Mouse (Mus musculus) CH12.LX (cell line): Measurements from ENCODE around the gene 2310030G06Rik. TPM values are rescaled to one million over a fixed set of nuclear protein-coding genes. Genes with fewer than 3 reads are reported as not detected.

Experiments
- DNase-seq: peaks from one replicate; pipeline ENCODE4 v3.0.0-alpha.2; 2013; ENCODE audit errors: extremely low read depth
- H3K27ac ChIP-seq: 2 replicates; pipeline ENCODE4 v1.5.1; 2012; ENCODE audit warnings: low read depth, mild to moderate bottlenecking, control low read depth, moderate library complexity; ENCODE audit not compliant: insufficient read depth
- H3K27me3 ChIP-seq: replicated peaks from 2 replicates; pipeline ENCODE3; 2012; ENCODE audit warnings: inconsistent platforms
- H3K36me3 ChIP-seq, 2 experiments: replicated peaks in 1 of 2; 2 replicates each; pipeline versions ENCODE3 to v1.6.1; 2012; ENCODE audit warnings: inconsistent platforms in 1 of 2, low read length in 1 of 2, mild to moderate bottlenecking in 1 of 2, mixed read lengths in 1 of 2, moderate library complexity in 1 of 2; ENCODE audit not compliant: control insufficient read depth in 1 of 2, insufficient read depth in 1 of 2
- H3K4me1 ChIP-seq, 2 experiments: 2 replicates each; pipeline ENCODE4 v1.6.1; 2012; ENCODE audit warnings: inconsistent platforms in 1 of 2, moderate library complexity in 1 of 2; ENCODE audit not compliant: insufficient read depth in 2 of 2, control insufficient read depth in 1 of 2
- H3K4me2 ChIP-seq: 2 replicates; pipeline ENCODE4 v1.6.1; 2012; ENCODE audit warnings: low read depth, mild to moderate bottlenecking, control low read depth; ENCODE audit not compliant: poor library complexity, insufficient read depth, severe bottlenecking
- H3K4me3 ChIP-seq, 3 experiments: fragments of 150-350 bp in 1 of 3; sonication (generic) in 1 of 3; replicated peaks in 1 of 3; 2 replicates each; pipeline versions ENCODE3 to v1.5.1; 2011 to 2012; ENCODE audit warnings: low read depth in 2 of 3, low read length in 2 of 3, mild to moderate bottlenecking in 2 of 3, moderate library complexity in 2 of 3, control low read depth in 1 of 3, improper control_type of control experiment in 1 of 3, inconsistent platforms in 1 of 3, mixed read lengths in 1 of 3; ENCODE audit not compliant: poor library complexity in 1 of 3
- H3K79me2 ChIP-seq: replicated peaks from 2 replicates; pipeline ENCODE4 v1.6.1; 2012; ENCODE audit warnings: mild to moderate bottlenecking, moderate library complexity; ENCODE audit not compliant: control insufficient read depth, poor library complexity, insufficient read depth, severe bottlenecking; ENCODE audit errors: extremely low read depth
- H3K9ac ChIP-seq: 2 replicates; pipeline ENCODE4 v1.6.1; 2012; ENCODE audit warnings: low read depth, mild to moderate bottlenecking, control low read depth, moderate library complexity; ENCODE audit not compliant: insufficient read depth
- H3K9me3 ChIP-seq: replicated peaks from 2 replicates; pipeline ENCODE3; 2012; ENCODE audit warnings: low read length, inconsistent platforms, mixed read lengths
- BHLHE40 ChIP-seq: IDR thresholded peaks from 2 replicates; pipeline ENCODE4 v1.6.1; 2011; ENCODE audit warnings: mild to moderate bottlenecking, low read depth, low read length, improper control_type of control experiment
- CHD1 ChIP-seq: IDR thresholded peaks from 2 replicates; pipeline ENCODE4 v1.6.1; 2012; ENCODE audit warnings: low read depth, low read length, improper control_type of control experiment, inconsistent platforms
- CHD2 ChIP-seq: IDR thresholded peaks from 2 replicates; pipeline ENCODE4 v1.6.1; 2011; ENCODE audit warnings: low read length, improper control_type of control experiment
- CTCF ChIP-seq, 2 experiments: IDR thresholded peaks in 1 of 2; conservative IDR thresholded peaks in 1 of 2; 2 replicates each; pipeline ENCODE4 v1.5.1; 2011 to 2012; ENCODE audit warnings: low read depth in 2 of 2, low read length in 2 of 2, improper control_type of control experiment in 1 of 2, inconsistent platforms in 1 of 2, mild to moderate bottlenecking in 1 of 2, moderate library complexity in 1 of 2
- EP300 ChIP-seq: IDR thresholded peaks from 2 replicates; pipeline ENCODE4 v1.6.1; 2011; ENCODE audit warnings: low read length, improper control_type of control experiment
- ETS1 ChIP-seq: conservative IDR thresholded peaks from 2 replicates; pipeline ENCODE4 v1.6.1; 2012; ENCODE audit warnings: low read depth, mild to moderate bottlenecking, inconsistent platforms, low read length, improper control_type of control experiment, moderate library complexity
- GABPA ChIP-seq: IDR thresholded peaks from 2 replicates; pipeline ENCODE4 v1.6.1; 2012; ENCODE audit warnings: low read depth, low read length, improper control_type of control experiment, inconsistent platforms; ENCODE audit not compliant: insufficient replicate concordance
- HCFC1 ChIP-seq: IDR thresholded peaks from 2 replicates; pipeline ENCODE4 v1.6.1; 2012; ENCODE audit warnings: low read depth, mild to moderate bottlenecking, inconsistent platforms, low read length, improper control_type of control experiment
- IRF4 ChIP-seq: IDR thresholded peaks from 2 replicates; pipeline ENCODE4 v1.6.1; 2014; ENCODE audit warnings: low read depth, mild to moderate bottlenecking, inconsistent platforms, low read length, improper control_type of control experiment
- JUND ChIP-seq: conservative IDR thresholded peaks from 2 replicates; pipeline ENCODE4 v1.6.1; 2011; ENCODE audit warnings: low read depth, low read length, improper control_type of control experiment
- KAT2A ChIP-seq: IDR thresholded peaks from 2 replicates; pipeline ENCODE4 v1.6.1; 2012; ENCODE audit warnings: low read length, improper control_type of control experiment, inconsistent platforms; ENCODE audit not compliant: insufficient replicate concordance
- MAFK ChIP-seq: IDR thresholded peaks from 2 replicates; pipeline ENCODE4 v1.6.1; 2011; ENCODE audit warnings: low read length, improper control_type of control experiment; ENCODE audit not compliant: insufficient replicate concordance
- MEF2A ChIP-seq: IDR thresholded peaks from 2 replicates; pipeline ENCODE4 v1.6.1; 2014; ENCODE audit warnings: low read depth, mild to moderate bottlenecking, inconsistent platforms, low read length, improper control_type of control experiment, borderline replicate concordance
- MXI1 ChIP-seq: IDR thresholded peaks from 2 replicates; pipeline ENCODE4 v1.6.1; 2011; ENCODE audit warnings: mild to moderate bottlenecking, low read depth, low read length, improper control_type of control experiment
- MYC ChIP-seq: IDR thresholded peaks from 2 replicates; pipeline ENCODE4 v1.6.1; 2011; ENCODE audit warnings: low read depth, mild to moderate bottlenecking, improper control_type of control experiment, low read length
- NRF1 ChIP-seq: IDR thresholded peaks from 2 replicates; pipeline ENCODE4 v1.6.1; 2014; ENCODE audit warnings: low read depth, mild to moderate bottlenecking, inconsistent platforms, low read length, improper control_type of control experiment, moderate library complexity
- PAX5 ChIP-seq: IDR thresholded peaks from 2 replicates; pipeline ENCODE4 v1.6.1; 2012; ENCODE audit warnings: low read length, inconsistent platforms, mixed read lengths
- POLR2A ChIP-seq: IDR thresholded peaks from 2 replicates; pipeline ENCODE4 v1.6.1; 2011; ENCODE audit warnings: low read depth, mild to moderate bottlenecking, improper control_type of control experiment, low read length
- RAD21 ChIP-seq: IDR thresholded peaks from 2 replicates; pipeline ENCODE4 v1.6.1; 2011; ENCODE audit warnings: low read depth, mild to moderate bottlenecking, low read length, improper control_type of control experiment, moderate library complexity
- SIN3A ChIP-seq: IDR thresholded peaks from 2 replicates; pipeline ENCODE4 v1.6.1; 2012; ENCODE audit warnings: low read length, improper control_type of control experiment, inconsistent platforms
- SMC3 ChIP-seq: IDR thresholded peaks from 2 replicates; pipeline ENCODE4 v1.6.1; 2011; ENCODE audit warnings: low read depth, low read length, improper control_type of control experiment
- TBP ChIP-seq: conservative IDR thresholded peaks from 2 replicates; pipeline ENCODE4 v1.6.1; 2011; ENCODE audit warnings: low read depth, low read length, improper control_type of control experiment
- TCF12 ChIP-seq: IDR thresholded peaks from 2 replicates; pipeline ENCODE4 v1.6.1; 2014; ENCODE audit warnings: low read depth, mild to moderate bottlenecking, inconsistent platforms, low read length, improper control_type of control experiment
- UBTF ChIP-seq: IDR thresholded peaks from 2 replicates; pipeline ENCODE4 v1.6.1; 2012; ENCODE audit warnings: low read depth, mild to moderate bottlenecking, inconsistent platforms, low read length, improper control_type of control experiment, moderate library complexity
- USF1 ChIP-seq: IDR thresholded peaks from 2 replicates; pipeline ENCODE4 v1.6.1; 2014; ENCODE audit warnings: low read depth, mild to moderate bottlenecking, inconsistent platforms, low read length, improper control_type of control experiment
- USF2 ChIP-seq: conservative IDR thresholded peaks from 2 replicates; pipeline ENCODE4 v1.6.1; 2011; ENCODE audit warnings: low read depth, low read length, improper control_type of control experiment
- ZC3H11A ChIP-seq: IDR thresholded peaks from 2 replicates; pipeline ENCODE4 v1.6.1; 2012; ENCODE audit warnings: low read depth, mild to moderate bottlenecking, inconsistent platforms, low read length, improper control_type of control experiment
- ZKSCAN1 ChIP-seq: IDR thresholded peaks from 2 replicates; pipeline ENCODE4 v1.6.1; 2012; ENCODE audit warnings: low read depth, inconsistent platforms, low read length, improper control_type of control experiment, borderline replicate concordance
- ZMIZ1 ChIP-seq: IDR thresholded peaks from 2 replicates; pipeline ENCODE4 v1.6.1; 2012; ENCODE audit warnings: low read depth, mild to moderate bottlenecking, inconsistent platforms, low read length, improper control_type of control experiment
- ZNF384 ChIP-seq: IDR thresholded peaks from 2 replicates; pipeline ENCODE4 v1.6.1; 2012; ENCODE audit warnings: low read depth, low read length, improper control_type of control experiment, inconsistent platforms
- dilution Hi-C: fragments of 300-500 bp; cut with MboI; formaldehyde crosslinking; loops from 2 replicates; pipeline ENCODE4 v1.14.3; 2020; ENCODE audit warnings: low sequenced_read_pairs; ENCODE audit not compliant: extremely low pct_unique_long_range_greater_than_20kb, extremely low pct_ligation_motif_present
- in situ Hi-C: fragments of 300-500 bp; cut with MboI; formaldehyde crosslinking; loops from 3 replicates; pipeline ENCODE4 v1.14.3; 2019; ENCODE audit warnings: low sequenced_read_pairs, low pct_ligation_motif_present, low pct_unique_long_range_greater_than_20kb, mixed read lengths
- polyA plus RNA-seq: library from polyadenylated mRNA; unstranded; fragments of >175 nt; gene quantifications from 2 replicates; pipeline ENCODE4 v1.2.1, GENCODE M21; 2012; ENCODE audit warnings: low read depth; ENCODE audit not compliant: insufficient read length
- total RNA-seq, 2 experiments: library from RNA; depleted of rRNA; stranded (reverse); fragments of 300-350 nt in 1 of 2; fragments of >200 nt in 1 of 2; gene quantifications; 2 replicates each; pipeline ENCODE4 v1.2.3; 2012 to 2014

The 2310030G06Rik gene
- total and polyA plus RNA-seq, 3 experiments: not detected

GRCm38 (mm10) chr9:50742744-50743143, 3.6 kb downstream of the 2310030G06Rik start:
- Histone ChIP-seq H3K4me3 (no peak overlapping the region), H3K9ac (no peak overlapping the region), H3K4me1 (peaks cover 3 to 10% of the 10 kb centered on the region in 2 experiments; a peak in 3 of 4 replicates), H3K36me3 (no peaks in the 10 kb centered on the region), H3K79me2 (no peaks in the 10 kb centered on the region), H3K9me3 (no peaks in the 10 kb centered on the region), H3K27me3 (no peaks in the 10 kb centered on the region), H3K4me2 (no peak overlapping the region), H3K27ac (no peak overlapping the region)
- TF ChIP-seq GABPA (no peak), UBTF (no peak), RAD21 (no peak), POLR2A (no peak), PAX5 (no peak), SMC3 (no peak), USF1 (no peak), CHD1 (no peak), MAFK (no peak), CTCF (conservative IDR thresholded peaks at IDR 0.05 in 1 of 2, IDR thresholded peaks at IDR 0.05 in 1 of 2; ENCODE audit: low read depth in 2 of 2, low read length in 2 of 2) (no peak), ZKSCAN1 (no peak), MXI1 (no peak), ZMIZ1 (no peak), HCFC1 (no peak), IRF4 (no peak), USF2 (no peak), TBP (no peak), SIN3A (no peak), BHLHE40 (no peak), CHD2 (no peak)
- no peak for DNase-seq
- in situ Hi-C loops: no loop called here
- dilution Hi-C loops: no loop called here

- H3K36me3 ChIP-seq: no peaks in the 10 kb centered on the region
- dilution Hi-C loops (no loop called here), in situ Hi-C loops (no loop called here)
- no peak for DNase-seq
- no peak overlapping the region for H3K4me2 ChIP-seq
- H3K4me1 ChIP-seq: peaks cover 3 to 10% of the 10 kb centered on the region in 2 experiments; a peak in 3 of 4 replicates
- H3K9ac ChIP-seq: no peak overlapping the region
- H3K27me3 ChIP-seq: no peaks in the 10 kb centered on the region
- no peak overlapping the region for H3K27ac ChIP-seq
- H3K9me3 ChIP-seq: no peaks in the 10 kb centered on the region
- no peak overlapping the region for H3K4me3 ChIP-seq
- no peaks in the 10 kb centered on the region for H3K79me2 ChIP-seq
- TF ChIP-seq USF1 (no peak), TCF12 (no peak), ETS1 (no peak), KAT2A (no peak), JUND (no peak), MXI1 (no peak), MEF2A (no peak), NRF1 (no peak), ZC3H11A (no peak), ZKSCAN1 (no peak), USF2 (no peak), ZNF384 (no peak), TBP (no peak), MYC (no peak), EP300 (no peak), SIN3A (no peak), BHLHE40 (no peak), CHD1 (no peak)
These were observed 4.1 kb downstream of the 2310030G06Rik start for GRCm38 (mm10) chr9:50742261-50742660.
